Mouse (Mus musculus) limb, embryonic 14.5 days (tissue): ENCODE data around the gene Zfp946. TPM values are rescaled to one million over a fixed set of nuclear protein-coding genes. Genes with fewer than 3 reads are reported as not detected.

Experiments used
- ATAC-seq: fragments of 200-750 bp; cut with Nextera tagmentation; 2 replicates; pipeline ENCODE4 v1.8.0; 2017; ENCODE audit warnings: low read depth, moderate number of reproducible peaks, moderate TSS enrichment; ENCODE audit not compliant: low FRiP score
- DNase-seq: peaks from one replicate; pipeline ENCODE4 v3.0.0-alpha.2; 2015; ENCODE audit warnings: low spot score
- H3K27ac ChIP-seq: fragments of 300-500 bp; sonication (generic); replicated peaks from 2 replicates; pipeline ENCODE4 v1.5.1; 2014; ENCODE audit warnings: low read depth, mild to moderate bottlenecking, low read length, moderate library complexity, mixed read lengths
- H3K27me3 ChIP-seq: fragments of 300-500 bp; sonication (generic); 2 replicates; pipeline ENCODE4 v1.6.1; 2014; ENCODE audit warnings: low read length, mixed read lengths; ENCODE audit not compliant: control insufficient read depth, insufficient read depth
- H3K36me3 ChIP-seq: fragments of 300-500 bp; sonication (generic); 2 replicates; pipeline ENCODE4 v1.6.1; 2014; ENCODE audit warnings: mild to moderate bottlenecking, low read length, moderate library complexity, mixed read lengths; ENCODE audit not compliant: control insufficient read depth, insufficient read depth
- H3K4me1 ChIP-seq: fragments of 300-500 bp; sonication (generic); 2 replicates; pipeline ENCODE4 v1.6.1; 2014; ENCODE audit warnings: antibody characterized with exemption, low read length, mixed read lengths; ENCODE audit not compliant: control insufficient read depth, insufficient read depth
- H3K4me2 ChIP-seq: fragments of 300-500 bp; sonication (generic); replicated peaks from 2 replicates; pipeline ENCODE4 v1.6.1; 2014; ENCODE audit warnings: low read depth, mild to moderate bottlenecking, low read length, moderate library complexity; ENCODE audit not compliant: severe bottlenecking
- H3K4me3 ChIP-seq: fragments of 300-500 bp; sonication (generic); replicated peaks from 2 replicates; pipeline ENCODE4 v1.5.1; 2014; ENCODE audit warnings: low read length
- H3K9ac ChIP-seq: fragments of 300-500 bp; sonication (generic); 2 replicates; pipeline ENCODE4 v1.6.1; 2014; ENCODE audit warnings: mild to moderate bottlenecking, low read depth, low read length, moderate library complexity; ENCODE audit not compliant: severe bottlenecking
- H3K9me3 ChIP-seq: fragments of 300-500 bp; sonication (generic); 2 replicates; pipeline ENCODE4 v1.6.1; 2016; ENCODE audit warnings: low read length; ENCODE audit not compliant: control insufficient read depth
- POLR2A ChIP-seq: fragments of 200-500 bp; IDR thresholded peaks from 2 replicates; pipeline ENCODE4 v1.8.0; 2012; ENCODE audit warnings: inconsistent platforms, mild to moderate bottlenecking, moderate library complexity, borderline replicate concordance; ENCODE audit not compliant: insufficient read depth, insufficient read length; ENCODE audit errors: extremely low read depth
- WGBS: fragments of 180-500 bp; shearing (Covaris S2); extraction: QIAGEN DNeasy Blood & Tissue Kit; methylation state at CpG from one replicate; pipeline ENCODE4 v1.1.7; 2014; 5-methylcytosine and 5-hydroxymethylcytosine counted together
- polyA plus RNA-seq, 2 experiments: library from polyadenylated mRNA; depleted of rRNA in 1 of 2; stranded (reverse) in 1 of 2; unstranded in 1 of 2; fragments of >200 nt; fragmentation: Nextera tagmentation in 1 of 2; extraction: Ambion mirVana in 1 of 2; gene quantifications; 2 replicates each; pipeline versions ENCODE4 v1.2.1 to v1.2.3; 2012 to 2014

The Zfp946 gene
- polyA plus RNA-seq, 2 experiments = 11.6 to 13.6 TPM

DNA sequence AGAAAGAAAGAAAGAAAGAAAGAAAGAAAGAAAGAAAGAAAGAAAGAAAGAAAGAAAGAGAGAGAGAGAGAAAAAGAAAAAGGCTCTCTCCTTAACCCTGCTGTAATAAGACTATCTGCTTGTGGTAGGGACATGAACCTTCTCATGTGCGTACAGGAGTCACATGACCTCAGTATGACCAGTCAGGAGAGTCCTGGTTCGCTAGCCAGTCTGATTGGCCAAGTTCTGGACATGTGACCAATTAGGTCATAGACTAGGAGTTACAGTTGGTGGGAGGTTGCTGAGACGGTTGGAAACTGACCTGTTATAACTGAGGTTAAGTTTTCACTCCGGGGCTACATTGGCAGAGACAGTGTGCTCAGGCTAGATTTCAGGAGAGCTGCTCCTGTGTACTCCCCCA is 73.1 kb downstream of the Zfp946 start:
- H3K36me3 ChIP-seq = no peaks in the 10 kb centered on the region
- WGBS = 86% methylated on average over 4 of the region's 4 CpGs
- H3K4me2 ChIP-seq = no peak overlapping the region
- H3K27ac ChIP-seq = no peak overlapping the region
- H3K4me1 ChIP-seq = no peaks in the 10 kb centered on the region
- no peak overlapping the region for H3K9ac ChIP-seq
- no peak for DNase-seq
- H3K9me3 ChIP-seq = no peaks in the 10 kb centered on the region
- no peak overlapping the region for H3K4me3 ChIP-seq
- ATAC-seq = no peak
- no peak for TF ChIP-seq POLR2A
- H3K27me3 ChIP-seq = no peaks in the 10 kb centered on the region

Other genes with a start within 250 kb of the Zfp946 start
- 0.96 and 1.6 TPM in 2 replicates for gene Zfp994, start 198.6 kb upstream of the Zfp946 start, polyA plus RNA-seq (2012; rRNA removed)
- gene Zfp994, start 198.6 kb upstream of the Zfp946 start, polyA plus RNA-seq (2014; fragmentation: Nextera tagmentation; extraction: Ambion mirVana) = 2.7 and 2.8 TPM in 2 replicates
- gene CT030661.1, start 109.4 kb upstream of the Zfp946 start, polyA plus RNA-seq (2012; rRNA removed) = 4.6 and 8.1 TPM in 2 replicates
- 13.3 and 13.9 TPM in 2 replicates for gene CT030661.1, start 109.4 kb upstream of the Zfp946 start, polyA plus RNA-seq (2014; fragmentation: Nextera tagmentation; extraction: Ambion mirVana)
- gene Zfp944, start 62.8 kb upstream of the Zfp946 start, polyA plus RNA-seq (2012; rRNA removed) = 6.5 and 9.6 TPM in 2 replicates
- gene Zfp944, start 62.8 kb upstream of the Zfp946 start, polyA plus RNA-seq (2014; fragmentation: Nextera tagmentation; extraction: Ambion mirVana) = 13.8 and 16.7 TPM in 2 replicates
- gene Zfp758, start 62.8 kb upstream of the Zfp946 start, polyA plus RNA-seq (2012; rRNA removed) = 2.4 and 4.2 TPM in 2 replicates
- gene Zfp758, start 62.8 kb upstream of the Zfp946 start, polyA plus RNA-seq (2014; fragmentation: Nextera tagmentation; extraction: Ambion mirVana) = 9.5 and 10.0 TPM in 2 replicates
- gene Vmn2r111, start 149.3 kb downstream of the Zfp946 start, polyA plus RNA-seq (2012; rRNA removed) = not detected in 2 replicates
- gene Vmn2r111, start 149.3 kb downstream of the Zfp946 start, polyA plus RNA-seq (2014; fragmentation: Nextera tagmentation; extraction: Ambion mirVana) = not detected in 2 replicates
- gene Vmn2r112, start 176.7 kb downstream of the Zfp946 start, polyA plus RNA-seq (2012; rRNA removed) = not detected in 2 replicates
- gene Vmn2r112, start 176.7 kb downstream of the Zfp946 start, polyA plus RNA-seq (2014; fragmentation: Nextera tagmentation; extraction: Ambion mirVana) = not detected in 2 replicates